ENCODE assay signal across 15 mouse cellular contexts in genomic region chr9:13307226-13307625, GRCm38 (mm10). TPM values are rescaled to one million over a fixed set of nuclear protein-coding genes. Genes with fewer than 3 reads are reported as not detected.
DNase-seq lines count a peak whose midpoint lies in the region; ATAC-seq and TF ChIP-seq lines count a peak whose summit lies in the region.
"Had no signal": no experiment of that assay in that cellular context is flagged by ENCODE, and none has a peak within 500 bp of the region (broad histone marks: within the 10 kb centered on the region; RNA-seq: fewer than 3 reads in every experiment).

No protein-coding gene starts in this region.

- peak overlapping the region; percentile 7; the same call in 1 of the 2 replicates for H3K27ac ChIP-seq in heart, embryonic 12.5 days (ENCODE audit: poor library complexity, severe bottlenecking)
- H3K27ac ChIP-seq in lung, embryonic 14.5 days (ENCODE audit: low read depth) = peak overlapping the region; percentile 26; the same call in 1 of the 2 replicates
- H3K27ac ChIP-seq in lung, postnatal 0 days (ENCODE audit: low read length) = no peak overlapping the region
- H3K27ac ChIP-seq in hindbrain, embryonic 13.5 days = peak overlapping the region; percentile 55
- 0 out of 2 replicates have a peak overlapping the region, but pooled peaks have one; percentile 13 for H3K27ac ChIP-seq in neural tube, embryonic 14.5 days (ENCODE audit: low read depth, low read length)
- H3K27ac ChIP-seq: forebrain, embryonic 13.5 days; liver, embryonic 13.5 days; stomach, postnatal 0 days had no signal

- H3K9me3 ChIP-seq in heart, embryonic 12.5 days (replicated peaks) = no peaks in the 10 kb centered on the region
- no peaks in the 10 kb centered on the region for H3K9me3 ChIP-seq in lung, embryonic 14.5 days (ENCODE audit: low read depth, low read length)
- H3K9me3 ChIP-seq in lung, postnatal 0 days (ENCODE audit: low read length) = no peaks in the 10 kb centered on the region
- no peaks in the 10 kb centered on the region for H3K9me3 ChIP-seq in hindbrain, embryonic 13.5 days
- no peaks in the 10 kb centered on the region for H3K9me3 ChIP-seq in neural tube, embryonic 14.5 days (ENCODE audit: control insufficient read depth, low read length)
- H3K9me3 ChIP-seq: forebrain, embryonic 13.5 days; liver, embryonic 13.5 days had no signal

- no peak overlapping the region for H3K4me2 ChIP-seq in heart, embryonic 12.5 days
- no peak overlapping the region for H3K4me2 ChIP-seq in lung, embryonic 14.5 days
- H3K4me2 ChIP-seq in lung, postnatal 0 days (replicated peaks; ENCODE audit: low read depth, low read length) = no peak overlapping the region
- H3K4me2 ChIP-seq in hindbrain, embryonic 13.5 days = no peak overlapping the region
- H3K4me2 ChIP-seq in neural tube, embryonic 14.5 days (ENCODE audit: low read depth, low read length) = no peak overlapping the region
- H3K4me2 ChIP-seq: forebrain, embryonic 13.5 days; liver, embryonic 13.5 days had no signal

- no peak for ATAC-seq in heart, embryonic 12.5 days (ENCODE audit: insufficient number of reproducible peaks, low FRiP score)
- no peak for ATAC-seq in lung, embryonic 14.5 days (ENCODE audit: insufficient read depth)
- no peak for ATAC-seq in lung, postnatal 0 days
- no peak for ATAC-seq in hindbrain, embryonic 13.5 days (ENCODE audit: low FRiP score)
- ATAC-seq in neural tube, embryonic 14.5 days (ENCODE audit: low read depth) = no peak
- ATAC-seq: forebrain, embryonic 13.5 days had no signal

- TF ChIP-seq EP300 in lung, postnatal 0 days (IDR thresholded peaks at IDR 0.05) = no peak

- peaks cover 73% of the 10 kb centered on the region for H3K4me1 ChIP-seq in heart, embryonic 12.5 days (replicated peaks)
- H3K4me1 ChIP-seq in lung, embryonic 14.5 days (ENCODE audit: insufficient read depth) = peaks cover 8% of the 10 kb centered on the region; the same call in 1 of the 2 replicates
- peaks cover 12% of the 10 kb centered on the region; the same call in 1 of the 2 replicates for H3K4me1 ChIP-seq in lung, postnatal 0 days (ENCODE audit: insufficient read depth, low read depth, low read length)
- H3K4me1 ChIP-seq in hindbrain, embryonic 13.5 days (replicated peaks) = peaks cover 70% of the 10 kb centered on the region
- H3K4me1 ChIP-seq in neural tube, embryonic 14.5 days (ENCODE audit: control insufficient read depth, insufficient read depth, low read length) = peaks cover 45% of the 10 kb centered on the region

- WGBS in heart, embryonic 12.5 days = 61% methylated on average over 4 of the region's 4 CpGs
- 45% methylated on average over 4 of the region's 4 CpGs for WGBS in lung, embryonic 14.5 days
- WGBS in lung, postnatal 0 days = 60% methylated on average over 4 of the region's 4 CpGs
- WGBS in hindbrain, embryonic 13.5 days = 36% methylated on average over 4 of the region's 4 CpGs
- 47% methylated on average over 4 of the region's 4 CpGs for WGBS in neural tube, embryonic 14.5 days

- no peak for DNase-seq in heart, adult 8-10 months (ENCODE audit: low spot score)
- no peak for DNase-seq in lung, embryonic 14.5 days
- DNase-seq in lung, postnatal 0 days (ENCODE audit: low spot score) = no peak
- no peak for DNase-seq in natural killer cell, adult 2 months (ENCODE audit: low spot score in 2 of 2)
- no peak for DNase-seq in frontal cortex, postnatal 10 days (ENCODE audit: low spot score in 2 of 2)
- DNase-seq: cerebellum, adult 11-12 months; gastrocnemius, postnatal 36 days; liver, embryonic 13.5 days; spleen, adult 18-20 months; thymus, postnatal 4 days had no signal

- TF ChIP-seq CTCF in lung, embryonic 14.5 days (IDR thresholded peaks at IDR 0.05; ENCODE audit: low read depth) = no peak
- TF ChIP-seq CTCF in lung, postnatal 0 days (IDR thresholded peaks at IDR 0.05) = no peak

- H3K4me3 ChIP-seq in heart, embryonic 12.5 days = no peak overlapping the region
- no peak overlapping the region for H3K4me3 ChIP-seq in lung, embryonic 14.5 days (ENCODE audit: low read depth, low read length)
- no peak overlapping the region for H3K4me3 ChIP-seq in lung, postnatal 0 days (ENCODE audit: low read depth, low read length)
- no peak overlapping the region for H3K4me3 ChIP-seq in hindbrain, embryonic 13.5 days
- H3K4me3 ChIP-seq in neural tube, embryonic 14.5 days (ENCODE audit: low read depth, low read length) = no peak overlapping the region
- H3K4me3 ChIP-seq: forebrain, embryonic 13.5 days; liver, embryonic 13.5 days had no signal

- H3K36me3 ChIP-seq in heart, embryonic 12.5 days = no peaks in the 10 kb centered on the region
- H3K36me3 ChIP-seq in lung, embryonic 14.5 days (ENCODE audit: insufficient read depth) = no peaks in the 10 kb centered on the region
- no peaks in the 10 kb centered on the region for H3K36me3 ChIP-seq in lung, postnatal 0 days (ENCODE audit: insufficient read depth, low read length)
- no peaks in the 10 kb centered on the region for H3K36me3 ChIP-seq in hindbrain, embryonic 13.5 days
- H3K36me3 ChIP-seq in neural tube, embryonic 14.5 days (ENCODE audit: control insufficient read depth, insufficient read depth, low read length) = no peaks in the 10 kb centered on the region
- H3K36me3 ChIP-seq: liver, embryonic 13.5 days had no signal

- H3K27me3 ChIP-seq in heart, embryonic 12.5 days (replicated peaks) = no peaks in the 10 kb centered on the region
- no peaks in the 10 kb centered on the region for H3K27me3 ChIP-seq in lung, embryonic 14.5 days (ENCODE audit: insufficient read depth, low read length)
- H3K27me3 ChIP-seq in lung, postnatal 0 days (replicated peaks; ENCODE audit: insufficient read depth, low read length) = no peaks in the 10 kb centered on the region
- no peaks in the 10 kb centered on the region for H3K27me3 ChIP-seq in hindbrain, embryonic 13.5 days
- H3K27me3 ChIP-seq in neural tube, embryonic 14.5 days (ENCODE audit: control insufficient read depth, insufficient read depth, low read length) = no peaks in the 10 kb centered on the region
- H3K27me3 ChIP-seq: forebrain, embryonic 13.5 days; liver, embryonic 13.5 days had no signal

- H3K9ac ChIP-seq in heart, embryonic 12.5 days = no peak overlapping the region; the same call in 1 of the 2 replicates
- H3K9ac ChIP-seq in lung, embryonic 14.5 days = no peak overlapping the region
- no peak overlapping the region for H3K9ac ChIP-seq in lung, postnatal 0 days (replicated peaks; ENCODE audit: low read depth)
- H3K9ac ChIP-seq in hindbrain, embryonic 13.5 days = no peak overlapping the region
- H3K9ac ChIP-seq in neural tube, embryonic 14.5 days (replicated peaks; ENCODE audit: low read depth, low read length) = no peak overlapping the region
- H3K9ac ChIP-seq: forebrain, embryonic 13.5 days; liver, embryonic 13.5 days had no signal

RNA-seq across cellular contexts. Expression of gene Maml2, which starts 9.5 kb away (rescaled TPM):
- 11.6 and 12.3 TPM in 2 replicates for polyA plus RNA-seq in heart, embryonic 12.5 days (2016; fragmentation: Nextera tagmentation; extraction: Ambion mirVana)
- 1 to 10 TPM; 5.0 to 6.1 (median 5.2) TPM for total RNA-seq in heart, adult 8-10 months (2022)
- polyA plus RNA-seq in lung, embryonic 14.5 days (2014; fragmentation: Nextera tagmentation; extraction: Ambion mirVana) = 12.3 and 12.8 TPM in 2 replicates
- 15.1 and 15.9 TPM in 2 replicates for polyA plus RNA-seq in lung, postnatal 0 days (2015; fragmentation: Nextera tagmentation; extraction: Ambion mirVana)
- polyA plus RNA-seq in hindbrain, embryonic 13.5 days (2015; fragmentation: Nextera tagmentation; extraction: Ambion mirVana) = 11.3 and 11.4 TPM in 2 replicates
- 12.7 and 13.2 TPM in 2 replicates for polyA plus RNA-seq in neural tube, embryonic 14.5 days (2014; fragmentation: Nextera tagmentation; extraction: Ambion mirVana)
